Mouse (Mus musculus): ENCODE data around the gene Bmpr2. TPM values are rescaled to one million over a fixed set of nuclear protein-coding genes. Genes with fewer than 3 reads are reported as not detected.

The Bmpr2 gene
- polyA plus RNA-seq, 1 experiment from 2014 or later, result 6.2 TPM

- no peak overlapping the region for H3K4me3 ChIP-seq
- H3K9me3 ChIP-seq, result 0 out of 2 replicates have a peak, but pooled peaks cover 5% of the 10 kb centered on the region
- H3K36me3 ChIP-seq, result no peaks in the 10 kb centered on the region
- no peaks in the 10 kb centered on the region for H3K27me3 ChIP-seq (ENCODE audit: insufficient read depth, poor library complexity, severe bottlenecking)
- no peak for DNase-seq (ENCODE audit: low spot score)
- H3K27ac ChIP-seq, result no peak overlapping the region
- peaks cover 9% of the 10 kb centered on the region for H3K4me1 ChIP-seq (replicated peaks)
- 86% methylated on average over 2 of the region's 2 CpGs for WGBS
These were observed 161.2 kb downstream of the Bmpr2 start for GRCm38 (mm10) chr1:59924411-59924810.

- 84% methylated on average over 3 of the region's 3 CpGs for WGBS
These were observed 162.9 kb downstream of the Bmpr2 start for GRCm38 (mm10) chr1:59926021-59926672.

GRCm38 (mm10) chr1:59927131-59927680 lies 164.0 kb downstream of the Bmpr2 start:
- Histone ChIP-seq H3K4me1 (replicated peaks) (peaks cover 9% of the 10 kb centered on the region), H3K36me3 (no peaks in the 10 kb centered on the region), H3K9me3 (0 out of 2 replicates have a peak, but pooled peaks cover 5% of the 10 kb centered on the region), H3K27me3 (ENCODE audit: insufficient read depth, poor library complexity, severe bottlenecking) (no peaks in the 10 kb centered on the region), H3K27ac (no peak overlapping the region), H3K4me3 (no peak overlapping the region)
- no peak for DNase-seq (ENCODE audit: low spot score)
- WGBS, result 89% methylated on average over 2 of the region's 2 CpGs

More at GRCm38 (mm10) chr1:59926021-59926672, 162.9 kb downstream of the Bmpr2 start:
- Histone ChIP-seq H3K9me3 (0 out of 2 replicates have a peak, but pooled peaks cover 5% of the 10 kb centered on the region), H3K27me3 (ENCODE audit: insufficient read depth, poor library complexity, severe bottlenecking) (no peaks in the 10 kb centered on the region), H3K27ac (no peak overlapping the region), H3K4me1 (replicated peaks) (peaks cover 9% of the 10 kb centered on the region), H3K4me3 (no peak overlapping the region), H3K36me3 (no peaks in the 10 kb centered on the region)
- DNase-seq (ENCODE audit: low spot score), result no peak

Other genes with a start within 250 kb of the Bmpr2 start
- 9.0 TPM in 2 replicates for gene Gm973, start 247.1 kb upstream of the Bmpr2 start, polyA plus RNA-seq (2016; fragmentation: Nextera tagmentation; extraction: Ambion mirVana)
- 514 and 535 TPM in 2 replicates for gene Sumo1, start 92.6 kb upstream of the Bmpr2 start, polyA plus RNA-seq (2016; fragmentation: Nextera tagmentation; extraction: Ambion mirVana)
- gene Nop58, start 78.4 kb upstream of the Bmpr2 start, polyA plus RNA-seq (2016; fragmentation: Nextera tagmentation; extraction: Ambion mirVana), result 194 and 279 TPM in 2 replicates
- gene Fam117b, start 149.6 kb downstream of the Bmpr2 start, polyA plus RNA-seq (2016; fragmentation: Nextera tagmentation; extraction: Ambion mirVana), result 11.0 and 12.6 TPM in 2 replicates

Data from hindbrain, embryonic 10.5 days (tissue).